Mouse (Mus musculus) NIH3T3 (cell line): ENCODE measurements at regions not wholly inside any gene's neighbourhood (a gene's known extent, or its start where the extent isn't known, plus 50 kb on each side); places are given as distances from the start of the nearest gene placed in this dataset.
A peak's percentile ranks its signal among the peaks of the same experiment; 100 is the strongest.

ENCODE experiments used
- DNase-seq: peaks from one replicate; pipeline ENCODE4 v3.0.0-alpha.2; 2012; ENCODE audit warnings: low read depth

GRCm38 (mm10) chr4:8955306-8955705 is 716.5 kb upstream of the Car8 start:
- DNase-seq, result no peak

- DNase-seq, result peak; percentile 29
Measured at GRCm38 (mm10) chr4:8954356-8954914, 715.6 kb upstream of the Car8 start.

- peak; percentile 4 for DNase-seq
Measured at GRCm38 (mm10) chr4:8953181-8953580, 714.3 kb upstream of the Car8 start.

GRCm38 (mm10) chr4:8949951-8950350 is 711.1 kb upstream of the Car8 start:
- no peak for DNase-seq

- no peak for DNase-seq
Measured at GRCm38 (mm10) chr4:8949537-8949936, 710.7 kb upstream of the Car8 start.

- peak; percentile 3 for DNase-seq
Measured at GRCm38 (mm10) chr4:8945116-8945515, 706.3 kb upstream of the Car8 start.

- DNase-seq, result no peak
Measured at GRCm38 (mm10) chr4:8943080-8943479, 704.2 kb upstream of the Car8 start.

GRCm38 (mm10) chr4:8938948-8939411 is 700.1 kb upstream of the Car8 start:
- peak; percentile 34 for DNase-seq

GRCm38 (mm10) chr4:8935899-8936298 is 697.1 kb upstream of the Car8 start:
- DNase-seq, result no peak

- DNase-seq, result no peak
Measured at GRCm38 (mm10) chr4:8934541-8934940, 695.7 kb upstream of the Car8 start.

- no peak for DNase-seq
Measured at GRCm38 (mm10) chr4:8929346-8929745, 690.5 kb upstream of the Car8 start.

GRCm38 (mm10) chr4:8928551-8929305 is 689.9 kb upstream of the Car8 start:
- no peak for DNase-seq

GRCm38 (mm10) chr4:8927276-8927906 is 688.5 kb upstream of the Car8 start:
- no peak for DNase-seq

- no peak for DNase-seq
Measured at GRCm38 (mm10) chr4:8926642-8927275, 687.9 kb upstream of the Car8 start.

GRCm38 (mm10) chr4:8922695-8923363 is 684.0 kb upstream of the Car8 start:
- no peak for DNase-seq

- DNase-seq, result no peak
Measured at GRCm38 (mm10) chr4:8921477-8922385, 682.9 kb upstream of the Car8 start.

- no peak for DNase-seq
Measured at GRCm38 (mm10) chr4:8920306-8920705, 681.5 kb upstream of the Car8 start.

- DNase-seq, result no peak
Measured at GRCm38 (mm10) chr4:8919366-8919984, 680.6 kb upstream of the Car8 start.
